Comparison of ENCODE assay signal across 18 mouse cellular contexts in the genomic region with DNA sequence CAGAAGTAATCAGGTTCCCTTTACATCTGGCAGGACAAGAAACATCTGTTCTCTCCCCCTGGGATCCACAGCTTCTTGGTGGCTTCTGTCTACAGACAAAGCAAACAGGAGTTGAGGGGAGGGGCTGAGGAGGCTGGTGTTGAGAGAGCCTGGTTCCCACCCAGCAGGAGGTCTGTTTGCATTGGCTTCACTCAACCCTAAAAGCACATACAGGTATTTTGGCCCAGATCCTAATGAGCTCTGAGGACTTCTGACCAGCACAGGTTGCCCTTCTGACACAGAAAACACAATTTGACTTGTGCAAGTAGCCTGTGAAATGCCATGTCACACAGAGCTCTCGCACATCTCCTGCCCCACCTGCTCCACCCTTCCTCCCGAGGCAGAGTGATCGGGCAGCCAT. TPM values are rescaled to one million over a fixed set of nuclear protein-coding genes. Genes with fewer than 3 reads are reported as not detected.
DNase-seq lines count a peak whose midpoint lies in the region; ATAC-seq and TF ChIP-seq lines count a peak whose summit lies in the region.
"Had no signal": no experiment of that assay in that cellular context is flagged by ENCODE, and none has a peak within 500 bp of the region (broad histone marks: within the 10 kb centered on the region; RNA-seq: fewer than 3 reads in every experiment).

No protein-coding gene starts in this region.

- H3K9me3 ChIP-seq in kidney, embryonic 14.5 days (ENCODE audit: control insufficient read depth, low read length): no peaks in the 10 kb centered on the region
- no peaks in the 10 kb centered on the region for H3K9me3 ChIP-seq in lung, embryonic 15.5 days
- no peaks in the 10 kb centered on the region for H3K9me3 ChIP-seq in stomach, postnatal 0 days (ENCODE audit: control insufficient read depth, low read length)
- H3K9me3 ChIP-seq: heart, embryonic 12.5 days; hindbrain, embryonic 10.5 days had no signal

- peaks cover 4% of the 10 kb centered on the region; the same call in 1 of the 2 replicates for H3K4me1 ChIP-seq in kidney, adult 2 months (ENCODE audit: control insufficient read depth, insufficient read depth, low read length)
- peaks cover 5% of the 10 kb centered on the region; the same call in 1 of the 2 replicates for H3K4me1 ChIP-seq in kidney, embryonic 14.5 days (ENCODE audit: control insufficient read depth, insufficient read depth, low read length)
- H3K4me1 ChIP-seq in lung, embryonic 15.5 days: peaks cover 12% of the 10 kb centered on the region
- no peaks in the 10 kb centered on the region for H3K4me1 ChIP-seq in stomach, postnatal 0 days (replicated peaks; ENCODE audit: control insufficient read depth, insufficient read depth)
- H3K4me1 ChIP-seq: midbrain, embryonic 13.5 days had no signal

- H3K27me3 ChIP-seq in kidney, adult 2 months (replicated peaks; ENCODE audit: control insufficient read depth, insufficient read depth, low read length): no peaks in the 10 kb centered on the region
- no peaks in the 10 kb centered on the region for H3K27me3 ChIP-seq in kidney, embryonic 14.5 days (ENCODE audit: control insufficient read depth, insufficient read depth, low read length)
- no peaks in the 10 kb centered on the region for H3K27me3 ChIP-seq in lung, embryonic 15.5 days
- no peaks in the 10 kb centered on the region for H3K27me3 ChIP-seq in stomach, postnatal 0 days (ENCODE audit: control insufficient read depth, insufficient read depth, low read length)
- H3K27me3 ChIP-seq: heart, embryonic 12.5 days; midbrain, embryonic 13.5 days had no signal

- no peak for ATAC-seq in kidney, embryonic 14.5 days (ENCODE audit: low FRiP score, low TSS enrichment)
- no peak for ATAC-seq in lung, embryonic 15.5 days (ENCODE audit: borderline replicate concordance, extremely low read depth, low FRiP score, low TSS enrichment)
- ATAC-seq in stomach, postnatal 0 days (ENCODE audit: low FRiP score, low TSS enrichment): no peak
- ATAC-seq: forebrain, postnatal 0 days; midbrain, embryonic 13.5 days had no signal

- H3K4me3 ChIP-seq in kidney, adult 2 months (ENCODE audit: insufficient read depth, low read depth, low read length): no peak overlapping the region
- no peak overlapping the region for H3K4me3 ChIP-seq in kidney, embryonic 14.5 days (ENCODE audit: low read length)
- no peak overlapping the region for H3K4me3 ChIP-seq in lung, embryonic 15.5 days
- no peak overlapping the region for H3K4me3 ChIP-seq in stomach, postnatal 0 days (ENCODE audit: low read depth, low read length)
- H3K4me3 ChIP-seq: heart, embryonic 12.5 days; hindbrain, embryonic 10.5 days; midbrain, embryonic 13.5 days had no signal

- no peak for TF ChIP-seq POLR2A in kidney, adult 2 months (IDR thresholded peaks at IDR 0.05; ENCODE audit: low read depth, low read length)

- no peak for TF ChIP-seq CTCF in kidney, adult 2 months (conservative IDR thresholded peaks at IDR 0.05; ENCODE audit: insufficient read depth, insufficient read length, low read depth, low read length)
- TF ChIP-seq CTCF in stomach, postnatal 0 days (IDR thresholded peaks at IDR 0.05; ENCODE audit: low read depth): no peak

- H3K27ac ChIP-seq in kidney, adult 2 months (ENCODE audit: insufficient read depth, low read depth, low read length): peak overlapping the region; percentile 60; the same call in 1 of the 2 replicates
- H3K27ac ChIP-seq in kidney, embryonic 14.5 days (ENCODE audit: low read depth, low read length): no peak overlapping the region
- H3K27ac ChIP-seq in lung, embryonic 15.5 days: peak overlapping the region; percentile 50
- H3K27ac ChIP-seq in stomach, postnatal 0 days (replicated peaks): no peak overlapping the region
- H3K27ac ChIP-seq: hindbrain, embryonic 10.5 days; liver, embryonic 14.5 days; midbrain, embryonic 13.5 days had no signal

- no peaks in the 10 kb centered on the region for H3K36me3 ChIP-seq in kidney, adult 2 months (ENCODE audit: control insufficient read depth, insufficient read depth, low read length)
- no peaks in the 10 kb centered on the region for H3K36me3 ChIP-seq in kidney, embryonic 14.5 days (ENCODE audit: control insufficient read depth, insufficient read depth, low read length)
- no peaks in the 10 kb centered on the region for H3K36me3 ChIP-seq in lung, embryonic 15.5 days
- H3K36me3 ChIP-seq in stomach, postnatal 0 days (ENCODE audit: control insufficient read depth, insufficient read depth, low read length): no peaks in the 10 kb centered on the region
- H3K36me3 ChIP-seq: heart, embryonic 12.5 days; hindbrain, embryonic 10.5 days; midbrain, embryonic 13.5 days had no signal

- WGBS in kidney, adult 2 months: 25% methylated on average over 3 of the region's 3 CpGs
- WGBS in kidney, embryonic 14.5 days: 57% methylated on average over 3 of the region's 3 CpGs
- 33% methylated on average over 3 of the region's 3 CpGs for WGBS in lung, embryonic 15.5 days
- WGBS in stomach, postnatal 0 days: 32% methylated on average over 3 of the region's 3 CpGs

- H3K4me2 ChIP-seq in kidney, embryonic 14.5 days (replicated peaks; ENCODE audit: low read depth, low read length): no peak overlapping the region
- H3K4me2 ChIP-seq in lung, embryonic 15.5 days: no peak overlapping the region
- H3K4me2 ChIP-seq in stomach, postnatal 0 days (replicated peaks; ENCODE audit: low read depth): no peak overlapping the region
- H3K4me2 ChIP-seq: heart, embryonic 12.5 days; midbrain, embryonic 13.5 days had no signal

- TF ChIP-seq EP300 in stomach, postnatal 0 days (optimal IDR thresholded peaks at IDR 0.05): no peak

- no peak overlapping the region for H3K9ac ChIP-seq in kidney, embryonic 14.5 days (ENCODE audit: low read depth, low read length)
- no peak overlapping the region for H3K9ac ChIP-seq in lung, embryonic 15.5 days
- no peak overlapping the region for H3K9ac ChIP-seq in stomach, postnatal 0 days (ENCODE audit: low read length)
- H3K9ac ChIP-seq: forebrain, postnatal 0 days; heart, embryonic 12.5 days; liver, embryonic 14.5 days; midbrain, embryonic 13.5 days had no signal

- peak; percentile 80 for DNase-seq in kidney, adult 2 months
- peak; percentile 68 for DNase-seq in kidney, adult 9 months
- peak; percentile 35 for DNase-seq in stomach, postnatal 0 days (ENCODE audit: low spot score)
- no peak for DNase-seq in right cerebral cortex, postnatal 14 days
- no peak for DNase-seq in urinary bladder, adult 2 months (ENCODE audit: low spot score)
- DNase-seq: B cell, adult 2 months; cerebellum, adult 2 months; forebrain, postnatal 0 days; gastrocnemius, postnatal 10 days; left cerebral cortex, postnatal 4 days; right cerebral cortex, postnatal 4 days; thymus, postnatal 25 days had no signal

RNA-seq across cellular contexts. Expression of a gene that starts 39.6 kb away (rescaled TPM):
- polyA plus RNA-seq in kidney, adult 2 months (2012; rRNA removed): 20.4 and 25.7 TPM in 2 replicates
- polyA plus RNA-seq in kidney, embryonic 14.5 days (2014; fragmentation: Nextera tagmentation; extraction: Ambion mirVana): 41.3 and 43.7 TPM in 2 replicates
- polyA plus RNA-seq in lung, embryonic 15.5 days (2015; fragmentation: Nextera tagmentation; extraction: Ambion mirVana): 49.9 and 51.9 TPM in 2 replicates
- 27.7 and 27.8 TPM in 2 replicates for polyA plus RNA-seq in stomach, postnatal 0 days (2015; fragmentation: Nextera tagmentation; extraction: Ambion mirVana)
- polyA plus RNA-seq in urinary bladder, adult 2 months (2012; rRNA removed): 19.9 and 23.0 TPM in 2 replicates

RNA-seq across cellular contexts. Expression of a gene that starts 56.3 kb away (rescaled TPM):
- 7.2 and 8.9 TPM in 2 replicates for polyA plus RNA-seq in kidney, adult 2 months (2012; rRNA removed)
- polyA plus RNA-seq in kidney, embryonic 14.5 days (2014; fragmentation: Nextera tagmentation; extraction: Ambion mirVana): 3.0 and 3.6 TPM in 2 replicates
- polyA plus RNA-seq in lung, embryonic 15.5 days (2015; fragmentation: Nextera tagmentation; extraction: Ambion mirVana): 2.5 and 3.3 TPM in 2 replicates
- polyA plus RNA-seq in stomach, postnatal 0 days (2015; fragmentation: Nextera tagmentation; extraction: Ambion mirVana): 1.3 TPM in 2 replicates
- 3.3 and 4.8 TPM in 2 replicates for polyA plus RNA-seq in urinary bladder, adult 2 months (2012; rRNA removed)

Comparison
In these comparisons a context has a peak if more than half of its experiments do, and no peak if none do; other contexts are left out.
1. H3K27ac ChIP-seq: peak in kidney, adult 2 months (single experiment) and lung, embryonic 15.5 days (single experiment); none in kidney, embryonic 14.5 days (single experiment) and stomach, postnatal 0 days (single experiment).
2. DNase-seq: peak in kidney, adult 2 months (single experiment), kidney, adult 9 months (single experiment) and stomach, postnatal 0 days (single experiment); none in right cerebral cortex, postnatal 14 days (single experiment) and urinary bladder, adult 2 months (single experiment).